Mouse (Mus musculus): ENCODE results near the gene Sod1. TPM values are rescaled to one million over a fixed set of nuclear protein-coding genes. Genes with fewer than 3 reads are reported as not detected.

The Sod1 gene
- polyA plus RNA-seq, 1 experiment from 2014 or later: 1,235 TPM

DNA sequence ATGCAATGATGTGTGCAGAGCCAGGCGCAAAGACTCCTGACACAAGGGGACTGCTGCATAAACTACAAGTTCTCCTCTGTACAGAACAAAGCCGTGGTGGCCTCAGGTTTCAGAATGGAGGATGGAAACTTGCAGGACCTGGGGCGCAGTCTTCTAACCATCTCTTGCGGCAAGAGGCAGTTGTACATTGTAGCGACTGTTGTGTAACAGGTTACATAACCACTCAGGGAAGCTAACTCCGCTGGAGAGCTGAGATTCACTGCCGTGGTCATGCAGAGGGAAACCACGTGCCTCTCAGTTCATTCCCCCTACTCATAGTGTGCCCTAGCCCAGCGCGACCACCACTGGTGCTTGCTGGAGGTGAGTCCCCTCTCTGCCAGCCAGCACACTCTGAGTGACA is 21.4 kb upstream of the Sod1 start:
- no peaks in the 10 kb centered on the region for H3K9me3 ChIP-seq (ENCODE audit: control insufficient read depth, low read depth, low read length)
- no peaks in the 10 kb centered on the region for H3K36me3 ChIP-seq (ENCODE audit: control insufficient read depth, insufficient read depth, low read length)
- H3K9ac ChIP-seq (replicated peaks; ENCODE audit: low read depth, low read length): no peak overlapping the region
- ATAC-seq (ENCODE audit: insufficient number of reproducible peaks, insufficient read depth, low FRiP score, low read depth): no peak
- WGBS: 81% methylated on average over 10 of the region's 10 CpGs
- H3K27me3 ChIP-seq (ENCODE audit: control insufficient read depth, insufficient read depth, low read length): no peaks in the 10 kb centered on the region
- no peak overlapping the region for H3K27ac ChIP-seq (ENCODE audit: low read length)
- no peak overlapping the region for H3K4me3 ChIP-seq (ENCODE audit: low read depth, low read length)
- peaks cover 11% of the 10 kb centered on the region; the same call in 1 of the 2 replicates for H3K4me1 ChIP-seq (ENCODE audit: control insufficient read depth, insufficient read depth, low read length)
- no peak overlapping the region for H3K4me2 ChIP-seq (replicated peaks; ENCODE audit: low read depth, low read length)

DNA sequence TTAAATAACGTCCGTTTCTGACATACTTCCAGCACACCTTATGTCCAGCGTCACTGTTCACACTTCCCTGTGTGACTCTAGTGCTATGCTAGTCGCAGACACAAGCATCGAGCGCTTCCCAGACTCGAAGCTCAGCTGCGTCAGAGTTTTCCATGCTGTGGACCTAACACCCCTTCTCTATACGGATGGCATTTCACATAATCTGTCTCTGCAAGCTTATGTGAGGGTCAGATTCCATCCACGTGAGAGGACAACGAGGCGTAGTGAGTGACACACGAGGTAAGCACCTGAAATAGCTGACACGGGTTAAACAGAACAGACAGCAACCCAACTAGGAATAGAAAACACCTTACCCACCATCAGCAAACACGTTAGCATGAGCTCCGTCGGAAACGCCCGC is 18.4 kb upstream of the Sod1 start:
- Histone ChIP-seq H3K9me3 (ENCODE audit: control insufficient read depth, low read depth, low read length) (no peaks in the 10 kb centered on the region), H3K9ac (replicated peaks; ENCODE audit: low read depth, low read length) (no peak overlapping the region), H3K36me3 (ENCODE audit: control insufficient read depth, insufficient read depth, low read length) (no peaks in the 10 kb centered on the region), H3K27me3 (ENCODE audit: control insufficient read depth, insufficient read depth, low read length) (no peaks in the 10 kb centered on the region), H3K4me1 (ENCODE audit: control insufficient read depth, insufficient read depth, low read length) (peaks cover 11% of the 10 kb centered on the region; the same call in 1 of the 2 replicates), H3K4me3 (ENCODE audit: low read depth, low read length) (no peak overlapping the region), H3K27ac (ENCODE audit: low read length) (no peak overlapping the region), H3K4me2 (replicated peaks; ENCODE audit: low read depth, low read length) (peak overlapping the region; percentile 16; the same call in 1 of the 2 replicates)
- 52% methylated on average over 19 of the region's 19 CpGs for WGBS
- no peak for ATAC-seq (ENCODE audit: insufficient number of reproducible peaks, insufficient read depth, low FRiP score, low read depth)

DNA sequence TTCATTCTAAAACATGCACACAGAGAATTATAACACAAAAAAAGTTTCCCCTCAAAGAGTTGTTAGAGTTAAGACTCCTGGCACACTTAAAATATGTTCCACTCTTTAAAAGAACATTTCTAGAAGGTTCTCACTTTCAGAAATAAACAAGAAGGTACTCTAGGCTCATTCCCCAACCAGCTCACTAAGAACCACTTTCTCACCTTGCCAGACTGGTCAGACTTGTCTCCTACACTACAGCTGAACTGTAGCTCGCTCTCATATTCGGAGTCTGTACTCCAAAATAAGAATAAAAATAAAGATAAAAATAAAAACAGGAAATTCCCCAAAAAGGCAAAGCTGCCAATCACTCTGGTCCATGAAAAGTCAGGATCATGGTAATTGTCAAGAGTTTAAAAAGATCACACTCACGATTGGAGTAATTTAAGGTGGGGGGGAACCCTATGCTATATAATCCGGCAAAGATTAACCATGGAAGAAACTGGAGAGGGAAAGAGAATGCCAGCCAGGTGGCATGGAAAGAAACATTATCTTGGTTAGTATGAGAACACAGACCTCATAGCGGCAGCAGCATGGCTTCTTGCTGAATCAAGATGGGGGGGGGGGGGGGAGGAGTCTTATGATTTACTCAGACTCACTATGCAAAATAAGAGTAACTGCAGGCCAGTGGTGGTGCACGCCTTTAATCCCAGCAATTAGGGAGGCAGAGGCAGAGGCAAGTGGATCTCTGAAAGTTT is 17.2 kb upstream of the Sod1 start:
- Histone ChIP-seq H3K9ac (replicated peaks; ENCODE audit: low read depth, low read length) (no peak overlapping the region), H3K4me3 (ENCODE audit: low read depth, low read length) (no peak overlapping the region), H3K4me1 (ENCODE audit: control insufficient read depth, insufficient read depth, low read length) (peaks cover 7% of the 10 kb centered on the region; the same call in 1 of the 2 replicates), H3K36me3 (ENCODE audit: control insufficient read depth, insufficient read depth, low read length) (no peaks in the 10 kb centered on the region), H3K27me3 (ENCODE audit: control insufficient read depth, insufficient read depth, low read length) (no peaks in the 10 kb centered on the region), H3K4me2 (replicated peaks; ENCODE audit: low read depth, low read length) (no peak overlapping the region), H3K9me3 (ENCODE audit: control insufficient read depth, low read depth, low read length) (no peaks in the 10 kb centered on the region), H3K27ac (ENCODE audit: low read length) (no peak overlapping the region)
- WGBS: 75% methylated on average over 6 of the region's 6 CpGs
- no peak for ATAC-seq (ENCODE audit: insufficient number of reproducible peaks, insufficient read depth, low FRiP score, low read depth)

DNA sequence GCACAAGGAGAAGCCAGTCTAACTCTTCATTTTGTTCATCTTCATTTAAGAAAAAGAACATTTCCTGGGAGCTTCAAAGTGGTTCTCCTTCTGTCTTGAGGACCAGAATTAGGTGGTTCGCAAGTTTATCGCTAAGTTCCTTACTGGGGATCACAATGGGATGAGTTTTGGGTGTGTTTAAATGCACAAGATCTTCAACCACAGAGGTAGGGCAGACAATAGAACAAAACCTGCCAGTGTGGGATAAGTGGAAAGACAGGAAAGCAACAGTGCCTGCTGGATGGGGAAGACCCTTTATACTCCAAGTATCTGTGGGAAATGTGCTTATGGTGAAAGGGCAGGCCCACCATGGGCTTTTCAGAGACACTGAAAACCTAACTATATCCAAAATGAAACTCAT is 15.7 kb upstream of the Sod1 start:
- Histone ChIP-seq H3K9ac (replicated peaks; ENCODE audit: low read depth, low read length) (no peak overlapping the region), H3K4me3 (ENCODE audit: low read depth, low read length) (no peak overlapping the region), H3K27ac (ENCODE audit: low read length) (no peak overlapping the region), H3K4me2 (replicated peaks; ENCODE audit: low read depth, low read length) (no peak overlapping the region), H3K27me3 (ENCODE audit: control insufficient read depth, insufficient read depth, low read length) (no peaks in the 10 kb centered on the region), H3K36me3 (ENCODE audit: control insufficient read depth, insufficient read depth, low read length) (no peaks in the 10 kb centered on the region), H3K4me1 (ENCODE audit: control insufficient read depth, insufficient read depth, low read length) (peaks cover 7% of the 10 kb centered on the region; the same call in 1 of the 2 replicates), H3K9me3 (ENCODE audit: control insufficient read depth, low read depth, low read length) (no peaks in the 10 kb centered on the region)
- 94% methylated on average over 2 of the region's 2 CpGs for WGBS
- ATAC-seq (ENCODE audit: insufficient number of reproducible peaks, insufficient read depth, low FRiP score, low read depth): no peak

DNA sequence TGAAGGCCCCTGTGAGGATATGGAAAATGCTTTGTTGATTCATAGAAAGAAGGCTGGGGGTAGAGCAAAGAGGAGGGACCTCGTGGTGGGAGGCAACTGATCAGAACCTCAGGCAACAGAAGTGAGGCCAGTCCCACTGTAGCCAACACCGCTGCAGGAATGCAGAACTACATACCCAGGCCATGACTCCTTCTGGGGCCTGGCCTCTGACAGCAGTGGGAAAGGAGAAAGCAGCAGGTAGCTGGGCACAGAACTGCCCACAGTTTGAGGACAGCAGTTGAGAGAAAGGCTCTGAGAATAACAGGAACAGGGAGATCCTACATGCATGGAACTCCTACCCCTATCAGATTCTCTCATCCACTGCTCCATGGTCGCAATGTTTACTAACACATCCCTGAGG is 11.6 kb upstream of the Sod1 start:
- no peak for ATAC-seq (ENCODE audit: insufficient number of reproducible peaks, insufficient read depth, low FRiP score, low read depth)
- no peaks in the 10 kb centered on the region for H3K4me1 ChIP-seq (ENCODE audit: control insufficient read depth, insufficient read depth, low read length)
- no peak overlapping the region for H3K27ac ChIP-seq (ENCODE audit: low read length)
- no peak overlapping the region for H3K4me2 ChIP-seq (replicated peaks; ENCODE audit: low read depth, low read length)
- no peak overlapping the region for H3K4me3 ChIP-seq (ENCODE audit: low read depth, low read length)
- no peaks in the 10 kb centered on the region for H3K36me3 ChIP-seq (ENCODE audit: control insufficient read depth, insufficient read depth, low read length)
- no peaks in the 10 kb centered on the region for H3K9me3 ChIP-seq (ENCODE audit: control insufficient read depth, low read depth, low read length)
- no peak overlapping the region for H3K9ac ChIP-seq (replicated peaks; ENCODE audit: low read depth, low read length)
- no peaks in the 10 kb centered on the region for H3K27me3 ChIP-seq (ENCODE audit: control insufficient read depth, insufficient read depth, low read length)
- WGBS: 76% methylated on average over 3 of the region's 3 CpGs

DNA sequence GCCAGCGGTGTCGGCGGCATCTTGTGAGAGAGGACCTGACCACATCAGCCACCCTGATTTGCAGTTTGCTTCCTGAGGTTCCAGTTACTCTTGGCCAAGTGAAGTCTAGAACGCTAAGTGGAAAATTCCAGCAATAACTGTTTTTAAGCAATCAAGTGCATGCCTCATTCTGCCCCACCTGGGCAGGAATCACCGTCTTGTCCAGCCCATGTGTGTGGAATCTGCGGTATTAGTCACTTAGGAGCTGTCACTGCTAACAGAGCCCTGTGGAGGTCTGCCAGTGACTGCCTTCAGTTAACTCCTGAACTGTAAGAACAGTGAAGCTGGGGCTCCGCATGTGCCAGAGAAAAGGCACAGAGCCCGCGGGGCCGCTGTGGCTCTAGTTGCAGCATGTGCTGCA is 9.8 kb upstream of the Sod1 start:
- Histone ChIP-seq H3K9me3 (ENCODE audit: control insufficient read depth, low read depth, low read length) (no peaks in the 10 kb centered on the region), H3K36me3 (ENCODE audit: control insufficient read depth, insufficient read depth, low read length) (no peaks in the 10 kb centered on the region), H3K4me3 (ENCODE audit: low read depth, low read length) (no peak overlapping the region), H3K4me2 (replicated peaks; ENCODE audit: low read depth, low read length) (no peak overlapping the region), H3K27ac (ENCODE audit: low read length) (no peak overlapping the region), H3K4me1 (ENCODE audit: control insufficient read depth, insufficient read depth, low read length) (no peaks in the 10 kb centered on the region), H3K9ac (replicated peaks; ENCODE audit: low read depth, low read length) (no peak overlapping the region), H3K27me3 (ENCODE audit: control insufficient read depth, insufficient read depth, low read length) (no peaks in the 10 kb centered on the region)
- ATAC-seq (ENCODE audit: insufficient number of reproducible peaks, insufficient read depth, low FRiP score, low read depth): no peak
- WGBS: 63% methylated on average over 10 of the region's 10 CpGs

DNA sequence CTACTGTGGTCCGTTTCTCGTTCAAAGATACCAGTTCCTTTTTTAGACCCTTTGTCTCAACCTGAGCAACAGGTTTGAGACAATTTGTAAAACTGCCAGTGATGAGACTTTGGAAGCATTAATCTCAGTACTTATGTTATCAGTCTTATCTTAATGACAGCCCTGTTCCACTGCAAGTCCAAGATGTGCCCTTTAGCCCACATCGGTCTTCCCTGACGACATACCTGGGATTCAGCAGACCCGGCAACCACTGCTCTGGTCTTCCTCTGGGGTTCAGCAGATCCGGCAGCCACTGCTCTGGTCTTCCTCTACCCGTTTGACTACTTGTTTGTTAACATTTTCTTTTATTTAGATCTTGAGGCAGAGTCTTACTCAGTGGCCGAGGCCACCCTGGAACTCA is 8.8 kb upstream of the Sod1 start:
- H3K9ac ChIP-seq (replicated peaks; ENCODE audit: low read depth, low read length): no peak overlapping the region
- H3K4me3 ChIP-seq (ENCODE audit: low read depth, low read length): no peak overlapping the region
- H3K27me3 ChIP-seq (ENCODE audit: control insufficient read depth, insufficient read depth, low read length): no peaks in the 10 kb centered on the region
- no peaks in the 10 kb centered on the region for H3K4me1 ChIP-seq (ENCODE audit: control insufficient read depth, insufficient read depth, low read length)
- H3K36me3 ChIP-seq (ENCODE audit: control insufficient read depth, insufficient read depth, low read length): no peaks in the 10 kb centered on the region
- no peaks in the 10 kb centered on the region for H3K9me3 ChIP-seq (ENCODE audit: control insufficient read depth, low read depth, low read length)
- no peak for ATAC-seq (ENCODE audit: insufficient number of reproducible peaks, insufficient read depth, low FRiP score, low read depth)
- WGBS: 73% methylated on average over 8 of the region's 8 CpGs
- H3K4me2 ChIP-seq (replicated peaks; ENCODE audit: low read depth, low read length): no peak overlapping the region
- H3K27ac ChIP-seq (ENCODE audit: low read length): no peak overlapping the region

DNA sequence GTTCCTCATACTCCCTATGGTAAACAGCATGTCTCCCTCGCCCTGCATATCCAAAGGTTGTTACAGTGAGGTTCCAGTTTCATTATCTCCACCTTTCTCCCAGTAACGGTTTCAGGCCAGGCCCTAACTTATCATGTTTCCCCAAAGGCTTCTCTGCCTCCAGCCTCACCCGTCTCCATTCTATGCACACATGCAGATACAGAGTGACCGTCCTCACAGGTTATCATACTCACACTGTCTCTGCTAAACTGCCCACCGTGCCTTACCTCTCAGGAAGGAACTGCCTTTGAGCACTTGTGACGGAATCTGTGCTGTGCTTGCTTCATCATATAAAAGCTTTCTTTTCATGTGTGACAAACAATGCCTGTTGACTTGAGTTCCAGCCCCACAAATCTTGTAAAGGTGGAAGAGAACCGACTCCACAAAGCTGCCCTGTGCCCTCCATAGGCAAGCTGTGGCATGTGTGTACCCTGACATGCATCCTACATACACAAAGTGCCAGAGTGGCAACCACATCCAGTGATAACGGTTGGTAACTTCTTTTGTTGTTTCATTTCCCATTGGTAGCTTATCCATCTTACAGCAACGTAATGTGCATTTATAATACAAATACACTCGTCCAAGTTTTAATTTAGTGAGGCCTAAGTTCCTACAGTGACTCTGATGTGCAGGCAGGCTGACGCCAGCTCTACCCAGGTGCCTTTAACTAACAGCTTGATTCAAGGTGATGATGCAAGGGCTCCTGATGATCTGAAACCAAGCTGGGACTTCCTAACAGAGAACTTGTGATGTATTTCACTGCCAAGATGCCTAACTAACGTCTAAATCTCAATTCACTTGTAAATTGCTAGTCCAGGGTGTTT is 6.8 kb upstream of the Sod1 start:
- H3K4me1 ChIP-seq (ENCODE audit: control insufficient read depth, insufficient read depth, low read length): no peaks in the 10 kb centered on the region
- H3K4me3 ChIP-seq (ENCODE audit: low read depth, low read length): no peak overlapping the region
- 71% methylated on average over 12 of the region's 12 CpGs for WGBS
- no peak for ATAC-seq (ENCODE audit: insufficient number of reproducible peaks, insufficient read depth, low FRiP score, low read depth)
- H3K9me3 ChIP-seq (ENCODE audit: control insufficient read depth, low read depth, low read length): no peaks in the 10 kb centered on the region
- no peaks in the 10 kb centered on the region for H3K36me3 ChIP-seq (ENCODE audit: control insufficient read depth, insufficient read depth, low read length)
- H3K27ac ChIP-seq (ENCODE audit: low read length): no peak overlapping the region
- no peak overlapping the region for H3K9ac ChIP-seq (replicated peaks; ENCODE audit: low read depth, low read length)
- no peak overlapping the region for H3K4me2 ChIP-seq (replicated peaks; ENCODE audit: low read depth, low read length)
- H3K27me3 ChIP-seq (ENCODE audit: control insufficient read depth, insufficient read depth, low read length): no peaks in the 10 kb centered on the region
